Mouse (Mus musculus) limb, embryonic 11.5 days (tissue): ENCODE data around the gene Ccdc59. TPM values are rescaled to one million over a fixed set of nuclear protein-coding genes. Genes with fewer than 3 reads are reported as not detected.

Experiments
- ATAC-seq: fragments of 200-750 bp; cut with Nextera tagmentation; 2 replicates; pipeline ENCODE4 v1.8.0; 2017; ENCODE audit warnings: low read depth; ENCODE audit not compliant: insufficient number of reproducible peaks, low FRiP score, low TSS enrichment
- DNase-seq: peaks from one replicate; pipeline ENCODE4 v3.0.0-alpha.2; 2015; ENCODE audit warnings: low spot score
- H3K27ac ChIP-seq: fragments of 300-500 bp; sonication (generic); replicated peaks from 2 replicates; pipeline ENCODE4 v1.5.1; 2014; ENCODE audit warnings: low read depth, mild to moderate bottlenecking, low read length
- H3K27me3 ChIP-seq: fragments of 300-500 bp; sonication (generic); 2 replicates; pipeline ENCODE4 v1.6.1; 2014; ENCODE audit warnings: mild to moderate bottlenecking, low read length, mixed read lengths; ENCODE audit not compliant: control insufficient read depth, insufficient read depth
- H3K36me3 ChIP-seq: fragments of 300-500 bp; sonication (generic); 2 replicates; pipeline ENCODE4 v1.6.1; 2014; ENCODE audit warnings: mild to moderate bottlenecking, low read length, moderate library complexity, mixed read lengths; ENCODE audit not compliant: control insufficient read depth, insufficient read depth
- H3K4me1 ChIP-seq: fragments of 300-500 bp; sonication (generic); 2 replicates; pipeline ENCODE4 v1.6.1; 2014; ENCODE audit warnings: low read length, mixed read lengths; ENCODE audit not compliant: control insufficient read depth, insufficient read depth
- H3K4me2 ChIP-seq: fragments of 300-500 bp; sonication (generic); 2 replicates; pipeline ENCODE4 v1.6.1; 2014; ENCODE audit warnings: low read depth, mild to moderate bottlenecking, moderate library complexity; ENCODE audit not compliant: severe bottlenecking
- H3K4me3 ChIP-seq: fragments of 300-500 bp; sonication (generic); 2 replicates; pipeline ENCODE4 v1.5.1; 2014; ENCODE audit warnings: low read depth, low read length
- H3K9ac ChIP-seq: fragments of 300-500 bp; sonication (generic); 2 replicates; pipeline ENCODE4 v1.6.1; 2014; ENCODE audit warnings: mild to moderate bottlenecking, low read length
- H3K9me3 ChIP-seq: fragments of 300-500 bp; sonication (generic); 2 replicates; pipeline ENCODE4 v1.6.1; 2016; ENCODE audit warnings: low read length; ENCODE audit not compliant: control insufficient read depth
- WGBS: fragments of 180-500 bp; shearing (Covaris S2); extraction: QIAGEN DNeasy Blood & Tissue Kit; methylation state at CpG from one replicate; pipeline ENCODE4 v1.1.7; 2014; 5-methylcytosine and 5-hydroxymethylcytosine counted together
- polyA plus RNA-seq: library from polyadenylated mRNA; unstranded; fragments of >200 nt; fragmentation: Nextera tagmentation; extraction: Ambion mirVana; gene quantifications from 2 replicates; pipeline ENCODE4 v1.2.1, GENCODE M21; 2014

Gene Ccdc59
- polyA plus RNA-seq, 1 experiment from 2014 or later, result 55.8 TPM

- DNase-seq, result peak; percentile 62
- Histone ChIP-seq H3K4me1 (no peaks in the 10 kb centered on the region), H3K27me3 (no peaks in the 10 kb centered on the region), H3K4me2 (no peak overlapping the region), H3K9me3 (no peaks in the 10 kb centered on the region), H3K4me3 (no peak overlapping the region), H3K9ac (no peak overlapping the region), H3K36me3 (no peaks in the 10 kb centered on the region), H3K27ac (no peak overlapping the region)
- WGBS, result 64% methylated on average over 10 of the region's 10 CpGs
- ATAC-seq, result peak; percentile 67; the same call in 1 of the 2 replicates
Observed at GRCm38 (mm10) chr10:105834627-105835228, 6.1 kb upstream of the Ccdc59 start.

DNA sequence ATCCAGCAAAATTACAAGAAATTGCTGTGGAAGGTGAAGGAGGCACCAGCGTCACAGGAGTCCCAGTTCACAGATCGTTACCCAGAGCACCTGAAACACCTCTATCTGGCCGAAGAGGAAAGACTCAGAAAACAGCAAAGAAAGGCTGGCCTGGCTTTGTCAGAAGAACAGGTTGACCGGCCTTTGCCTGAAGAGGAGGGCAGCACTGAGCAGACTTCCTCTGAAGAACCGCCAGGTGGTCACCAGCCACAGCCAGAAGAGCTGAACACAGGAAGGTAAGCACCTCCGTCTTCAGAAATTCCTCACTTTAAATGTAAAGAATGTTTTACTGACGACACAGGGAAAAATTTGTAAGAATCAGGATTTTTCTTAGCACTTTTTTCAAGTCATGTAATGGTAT is 1.7 kb downstream of the Ccdc59 start:
- Histone ChIP-seq H3K36me3 (peaks cover 4% of the 10 kb centered on the region; the same call in 1 of the 2 replicates), H3K27ac (no peak overlapping the region), H3K4me1 (0 out of 2 replicates have a peak, but pooled peaks cover 3% of the 10 kb centered on the region), H3K9me3 (no peaks in the 10 kb centered on the region), H3K4me2 (no peak overlapping the region), H3K4me3 (no peak overlapping the region), H3K9ac (no peak overlapping the region), H3K27me3 (no peaks in the 10 kb centered on the region)
- ATAC-seq (no peak), DNase-seq (no peak)
- 80% methylated on average over 7 of the region's 7 CpGs for WGBS

- ATAC-seq (no peak), DNase-seq (no peak)
- no peak overlapping the region for H3K27ac ChIP-seq
- H3K27me3 ChIP-seq, result no peaks in the 10 kb centered on the region
- no peaks in the 10 kb centered on the region for H3K4me1 ChIP-seq
- no peak overlapping the region for H3K4me2 ChIP-seq
- WGBS, result 89% methylated on average over 5 of the region's 5 CpGs
- H3K36me3 ChIP-seq, result peaks cover 5% of the 10 kb centered on the region; the same call in 1 of the 2 replicates
- H3K9ac ChIP-seq, result no peak overlapping the region
- no peak overlapping the region for H3K4me3 ChIP-seq
- no peaks in the 10 kb centered on the region for H3K9me3 ChIP-seq
Observed at GRCm38 (mm10) chr10:105850286-105850685, 9.4 kb downstream of the Ccdc59 start.

DNA sequence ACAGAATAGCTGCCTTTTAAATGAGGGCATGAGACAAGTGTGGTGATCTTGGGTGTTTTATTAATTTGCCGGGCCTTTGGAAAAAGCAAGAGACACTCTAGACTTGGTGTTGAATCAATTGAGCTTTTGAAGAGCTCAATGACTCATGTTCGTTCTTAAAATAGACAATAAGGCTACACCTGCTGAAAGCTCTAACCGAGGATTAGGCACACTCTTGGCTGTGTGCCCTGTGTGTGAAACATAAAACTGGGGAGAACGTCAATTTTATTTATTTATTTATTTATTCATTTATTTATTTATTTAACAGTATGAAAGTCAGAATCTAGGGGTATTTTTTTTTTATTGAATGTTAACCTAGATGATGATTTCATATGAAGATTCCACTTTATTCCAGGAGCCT is 10.3 kb downstream of the Ccdc59 start:
- no peak overlapping the region for H3K4me3 ChIP-seq
- H3K36me3 ChIP-seq, result peaks cover 3% of the 10 kb centered on the region; the same call in 1 of the 2 replicates
- no peaks in the 10 kb centered on the region for H3K4me1 ChIP-seq
- no peak for DNase-seq
- no peak overlapping the region for H3K9ac ChIP-seq
- WGBS, result 91% methylated on average over 4 of the region's 4 CpGs
- no peak overlapping the region for H3K27ac ChIP-seq
- ATAC-seq, result no peak
- H3K9me3 ChIP-seq, result no peaks in the 10 kb centered on the region
- no peak overlapping the region for H3K4me2 ChIP-seq
- no peaks in the 10 kb centered on the region for H3K27me3 ChIP-seq

DNA sequence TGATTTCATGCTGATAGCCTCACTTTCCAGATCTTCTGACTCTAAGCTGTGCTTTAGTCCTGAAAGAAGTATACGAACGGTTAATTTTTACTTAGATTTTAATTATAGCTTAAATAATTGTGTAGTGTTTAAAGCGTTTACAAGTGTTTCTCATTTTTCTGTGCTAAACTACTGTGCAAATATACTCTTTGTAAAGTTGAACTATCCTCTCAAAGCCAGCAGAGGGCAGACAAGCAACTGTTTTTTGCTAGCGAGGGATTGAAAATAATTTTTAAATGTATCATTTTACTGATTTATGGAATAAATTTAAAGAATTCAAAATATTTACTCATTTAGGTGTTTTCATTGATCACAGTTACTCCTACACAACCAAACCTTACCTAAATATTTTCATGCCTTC is 26.4 kb downstream of the Ccdc59 start:
- Histone ChIP-seq H3K36me3 (no peaks in the 10 kb centered on the region), H3K9me3 (no peaks in the 10 kb centered on the region), H3K4me3 (no peak overlapping the region), H3K4me2 (no peak overlapping the region), H3K27ac (no peak overlapping the region), H3K27me3 (no peaks in the 10 kb centered on the region), H3K9ac (no peak overlapping the region), H3K4me1 (no peaks in the 10 kb centered on the region)
- ATAC-seq (no peak), DNase-seq (no peak)
- WGBS, result 43% methylated on average over 4 of the region's 4 CpGs

Other genes starting within 250 kb of the Ccdc59 start
- gene Mettl25, start 313 bp downstream of the Ccdc59 start, polyA plus RNA-seq, result 13.3 and 15.0 TPM in 2 replicates